Mouse (Mus musculus): ENCODE measurements around the gene Ms4a1.
A peak's percentile ranks its signal among the peaks of the same experiment; 100 is the strongest.
"Not testable (repeated sequence)": the region's sequence is repeated elsewhere in the genome, so short reads cannot be mapped to it uniquely, and the experiment has no call there.

The Ms4a1 gene

GRCm38 (mm10) chr19:11266052-11266845 lies at the start of gene Ms4a1:
Gene Ms4a1, minus strand, starts transcription at chr19:11266241.
- DNase-seq: no peak

GRCm38 (mm10) chr19:11314354-11314753 lies 48.3 kb upstream of the Ms4a1 start, which contains the start of gene Ms4a14:
Gene Ms4a14, minus strand, starts transcription at chr19:11314454.
- DNase-seq: no peak

- DNase-seq: no peak
Observed at GRCm38 (mm10) chr19:11308888-11309287, 42.8 kb upstream of the Ms4a1 start.

GRCm38 (mm10) chr19:11299529-11299928 lies 33.5 kb upstream of the Ms4a1 start:
- DNase-seq: not testable (repeated sequence)

GRCm38 (mm10) chr19:11298939-11299338 lies 32.9 kb upstream of the Ms4a1 start:
- DNase-seq: no peak

- DNase-seq: not testable (repeated sequence)
Observed at GRCm38 (mm10) chr19:11293616-11294015, 27.6 kb upstream of the Ms4a1 start.

- peak in 1 of 2 experiments; percentile 0 for DNase-seq
Observed at GRCm38 (mm10) chr19:11292990-11293389, 26.9 kb upstream of the Ms4a1 start.

- DNase-seq: no peak
Observed at GRCm38 (mm10) chr19:11283773-11284172, 17.7 kb upstream of the Ms4a1 start, which contains the start of gene Ms4a5. Gene Ms4a5, minus strand, starts transcription at chr19:11283873.

- no peak for DNase-seq
Observed at GRCm38 (mm10) chr19:11280223-11280622, 14.2 kb upstream of the Ms4a1 start.

GRCm38 (mm10) chr19:11276431-11276830 lies 10.4 kb upstream of the Ms4a1 start:
- no peak for DNase-seq

GRCm38 (mm10) chr19:11266956-11267355 lies 915 bp upstream of the Ms4a1 start:
- DNase-seq: no peak

- no peak for DNase-seq
Observed at GRCm38 (mm10) chr19:11264602-11265185, 1.3 kb downstream of the Ms4a1 start.

- no peak for DNase-seq
Observed at GRCm38 (mm10) chr19:11263549-11263948, 2.5 kb downstream of the Ms4a1 start.

- not testable (repeated sequence) for DNase-seq
Observed at GRCm38 (mm10) chr19:11262932-11263331, 3.1 kb downstream of the Ms4a1 start.

GRCm38 (mm10) chr19:11261522-11261921 lies 4.5 kb downstream of the Ms4a1 start:
- DNase-seq: no peak

GRCm38 (mm10) chr19:11244230-11244629 lies 21.8 kb downstream of the Ms4a1 start:
- no peak for DNase-seq

GRCm38 (mm10) chr19:11242560-11242959 lies 23.5 kb downstream of the Ms4a1 start:
- DNase-seq: no peak

- no peak for DNase-seq
Observed at GRCm38 (mm10) chr19:11235820-11236219, 30.2 kb downstream of the Ms4a1 start.

- no peak for DNase-seq
Observed at GRCm38 (mm10) chr19:11234921-11235735, 30.9 kb downstream of the Ms4a1 start.

- no peak for DNase-seq
Observed at GRCm38 (mm10) chr19:11234244-11234643, 31.8 kb downstream of the Ms4a1 start.

GRCm38 (mm10) chr19:11232348-11232747 lies 33.7 kb downstream of the Ms4a1 start, which contains the start of gene Ms4a12:
Gene Ms4a12, minus strand, starts transcription at chr19:11232448.
- no peak for DNase-seq
